Mouse (Mus musculus): Measurements from ENCODE around the gene Rpap3.

- TF ChIP-seq POLR2A (IDR thresholded peaks at IDR 0.05; ENCODE audit: insufficient read depth, low read depth, low read length): no peak
- no peak for TF ChIP-seq CTCF (IDR thresholded peaks at IDR 0.05; ENCODE audit: insufficient read depth, low read depth, low read length)
Observed at GRCm38 (mm10) chr15:97670554-97670953, 35.1 kb downstream of the Rpap3 start.

Data from olfactory bulb, adult 2 months (tissue).